Comparison of ENCODE assay signal across 44 mouse cellular contexts in the genomic region with DNA sequence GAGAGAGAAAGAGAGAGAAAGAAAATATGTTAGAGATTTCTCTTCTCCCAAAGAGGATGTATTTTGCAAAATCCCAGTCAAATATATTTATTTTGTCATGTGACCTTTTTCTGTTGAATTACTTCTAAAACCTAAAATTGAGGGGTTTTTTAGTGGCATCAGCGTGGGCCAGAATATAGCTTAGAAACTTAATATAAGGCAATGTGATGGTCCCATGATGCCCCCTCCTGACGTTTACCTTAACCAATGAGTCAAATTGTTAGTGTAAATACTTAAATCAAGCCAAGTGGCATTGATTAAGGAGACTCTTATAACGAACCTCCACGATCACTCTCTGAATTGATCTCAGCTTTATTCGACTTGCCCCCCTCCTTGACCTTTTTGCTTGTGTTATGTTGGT. TPM values are rescaled to one million over a fixed set of nuclear protein-coding genes. Genes with fewer than 3 reads are reported as not detected.
"Had no signal": no experiment of that assay in that cellular context is flagged by ENCODE, and none has a peak within 500 bp of the region (broad histone marks: within the 10 kb centered on the region; RNA-seq: fewer than 3 reads in every experiment).

No protein-coding gene starts in this region.

- H3K4me2 ChIP-seq: heart, embryonic 11.5 days; heart, embryonic 12.5 days; heart, embryonic 13.5 days; heart, embryonic 15.5 days; hindbrain, embryonic 12.5 days; hindbrain, embryonic 13.5 days; hindbrain, embryonic 14.5 days; hindbrain, embryonic 15.5 days; intestine, embryonic 15.5 days; kidney, embryonic 15.5 days had no signal

- H3K9me3 ChIP-seq: heart, embryonic 10.5 days; heart, embryonic 12.5 days; heart, embryonic 13.5 days; heart, embryonic 15.5 days; hindbrain, embryonic 10.5 days; hindbrain, embryonic 12.5 days; hindbrain, embryonic 13.5 days; hindbrain, embryonic 15.5 days; intestine, embryonic 15.5 days; kidney, embryonic 15.5 days had no signal

- H3K27ac ChIP-seq: heart, embryonic 10.5 days; heart, embryonic 13.5 days; heart, embryonic 15.5 days; hindbrain, embryonic 10.5 days; hindbrain, embryonic 12.5 days; hindbrain, embryonic 13.5 days; hindbrain, embryonic 14.5 days; hindbrain, embryonic 15.5 days; hindbrain, postnatal 0 days; intestine, embryonic 15.5 days; kidney, embryonic 15.5 days; kidney, postnatal 0 days; layer of hippocampus, adult 2 months; left cerebral cortex, adult 2 months had no signal

- H3K36me3 ChIP-seq: heart, embryonic 10.5 days; heart, embryonic 12.5 days; heart, embryonic 13.5 days; heart, embryonic 15.5 days; hindbrain, embryonic 10.5 days; hindbrain, embryonic 12.5 days; hindbrain, embryonic 15.5 days; intestine, embryonic 15.5 days; kidney, embryonic 15.5 days had no signal

- H3K9ac ChIP-seq: heart, embryonic 12.5 days; heart, embryonic 13.5 days; heart, embryonic 15.5 days; hindbrain, embryonic 12.5 days; hindbrain, embryonic 13.5 days; hindbrain, embryonic 14.5 days; hindbrain, embryonic 15.5 days; intestine, embryonic 15.5 days; kidney, embryonic 15.5 days had no signal

- H3K4me3 ChIP-seq: heart, embryonic 10.5 days; heart, embryonic 12.5 days; heart, embryonic 13.5 days; heart, embryonic 15.5 days; hindbrain, embryonic 10.5 days; hindbrain, embryonic 12.5 days; hindbrain, embryonic 13.5 days; hindbrain, embryonic 15.5 days; intestine, embryonic 15.5 days; kidney, embryonic 15.5 days; layer of hippocampus, adult 2 months; left cerebral cortex, adult 2 months had no signal

- DNase-seq: heart, postnatal 10 days; heart, postnatal 14 days; heart, postnatal 4 days; kidney, adult 11 months; kidney, adult 18-20 months; kidney, adult 2 months; kidney, adult 8-10 months; kidney, adult 9 months; kidney, postnatal 10 days; kidney, postnatal 14 days; kidney, postnatal 25 days; kidney, postnatal 36 days; kidney, postnatal 4 days; layer of hippocampus, adult 9-11 months; layer of hippocampus, postnatal 36 days had no signal

- ATAC-seq: hindbrain, embryonic 16.5 days; hindbrain, postnatal 0 days; inflammation-experienced regulatory T-cells, adult 6 months; intestine, embryonic 15.5 days; intestine, embryonic 16.5 days had no signal

- H3K27me3 ChIP-seq: hindbrain, embryonic 15.5 days; intestine, embryonic 15.5 days had no signal

RNA-seq across cellular contexts. Expression of a gene that starts 4.2 kb away (rescaled TPM):
- total RNA-seq: heart, adult 8-10 months; heart, postnatal 25 days; heart, postnatal 4 days; hematopoietic stem cell, adult 5-6 weeks had no signal
- polyA plus RNA-seq: heart, embryonic 11.5 days; heart, embryonic 12.5 days; heart, embryonic 14.5 days; heart, embryonic 15.5 days; heart, postnatal 0 days; kidney, adult 2 months; large intestine, adult 2 months had no signal

RNA-seq across cellular contexts. Expression of a gene that starts 52.5 kb away (rescaled TPM):
- total RNA-seq: heart, adult 8-10 months; heart, postnatal 10 days; heart, postnatal 14 days; heart, postnatal 25 days; heart, postnatal 4 days; hematopoietic stem cell, adult 5-6 weeks; hindbrain, postnatal 0 days; layer of hippocampus, postnatal 10 days; layer of hippocampus, postnatal 14 days had no signal
- polyA plus RNA-seq: heart, embryonic 10.5 days; heart, embryonic 12.5 days; heart, embryonic 14.5 days; heart, embryonic 15.5 days; heart, postnatal 0 days; hindbrain, embryonic 10.5 days; hindbrain, embryonic 13.5 days; hindbrain, postnatal 0 days; inflammation-experienced regulatory T-cells, adult 6 months; kidney, embryonic 14.5 days; kidney, embryonic 16.5 days; kidney, postnatal 0 days had no signal
